Mouse (Mus musculus) cerebellum, adult 2 months (tissue): Measurements from ENCODE around the gene Large1.

ENCODE experiments used
- CTCF ChIP-seq: fragments of 200-500 bp; IDR thresholded peaks from 2 replicates; pipeline ENCODE4 v1.5.1; 2011; ENCODE audit warnings: low read depth, mild to moderate bottlenecking, control low read depth, low read length, moderate library complexity, borderline replicate concordance; ENCODE audit not compliant: insufficient read depth
- POLR2A ChIP-seq: fragments of 200-500 bp; IDR thresholded peaks from 2 replicates; pipeline ENCODE4 v1.6.1; 2011; ENCODE audit warnings: low read length, control low read depth, borderline replicate concordance; ENCODE audit not compliant: insufficient read depth

DNA sequence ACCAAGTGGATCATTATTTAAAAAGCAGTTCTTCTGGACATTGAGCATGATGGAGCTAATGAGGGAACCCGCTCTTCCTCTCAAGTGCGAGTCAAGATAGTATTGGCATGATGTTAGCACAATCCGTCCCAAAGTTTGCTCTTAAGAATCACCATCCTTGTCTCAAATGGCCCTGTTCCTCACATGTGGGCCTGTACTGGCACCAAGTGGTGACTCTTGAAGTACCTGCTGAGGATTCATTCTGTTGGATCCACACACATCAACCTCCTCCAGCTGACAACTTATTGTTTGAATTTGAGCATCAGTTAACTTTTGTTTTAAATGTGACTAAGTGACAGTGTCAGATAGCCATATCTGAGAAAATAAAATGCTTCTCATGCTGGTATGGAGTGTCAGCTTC, 540.6 kb downstream of the Large1 start:
- TF ChIP-seq CTCF (no peak), POLR2A (no peak)
